Mouse (Mus musculus) erythroblast, embryonic 14.5 days (primary cell): Measurements from ENCODE around the gene Cilp2. TPM values are rescaled to one million over a fixed set of nuclear protein-coding genes. Genes with fewer than 3 reads are reported as not detected.

Experiments
- H3K27me3 ChIP-seq: 2 replicates; pipeline ENCODE4 v1.6.1; 2012; ENCODE audit warnings: inconsistent platforms; ENCODE audit not compliant: control insufficient read depth
- H3K36me3 ChIP-seq: 2 replicates; pipeline ENCODE4 v1.6.1; 2012; ENCODE audit warnings: mild to moderate bottlenecking, inconsistent platforms; ENCODE audit not compliant: control insufficient read depth
- H3K4me1 ChIP-seq: 2 replicates; pipeline ENCODE4 v1.6.1; 2012; ENCODE audit warnings: inconsistent platforms; ENCODE audit not compliant: control insufficient read depth
- H3K4me3 ChIP-seq: replicated peaks from 2 replicates; pipeline ENCODE3; 2012; ENCODE audit warnings: moderate library complexity, mild to moderate bottlenecking, inconsistent platforms
- H3K9me3 ChIP-seq: 2 replicates; pipeline ENCODE4 v1.6.1; 2012; ENCODE audit warnings: low read length, inconsistent platforms, mixed read lengths; ENCODE audit not compliant: control insufficient read depth
- GATA1 ChIP-seq: IDR thresholded peaks from 2 replicates; pipeline ENCODE4 v1.6.1; 2012; ENCODE audit warnings: low read length, inconsistent platforms, mixed read lengths
- TAL1 ChIP-seq: IDR thresholded peaks from 3 replicates; pipeline ENCODE4 v1.6.1; 2012; ENCODE audit warnings: low read length, inconsistent platforms, mixed read lengths
- polyA plus RNA-seq: library from polyadenylated mRNA; stranded (reverse); fragments of >175 nt; gene quantifications from 2 replicates; pipeline ENCODE4 v1.2.3, GENCODE M21; 2012

Gene Cilp2
- polyA plus RNA-seq, 1 experiment, result not detected

DNA sequence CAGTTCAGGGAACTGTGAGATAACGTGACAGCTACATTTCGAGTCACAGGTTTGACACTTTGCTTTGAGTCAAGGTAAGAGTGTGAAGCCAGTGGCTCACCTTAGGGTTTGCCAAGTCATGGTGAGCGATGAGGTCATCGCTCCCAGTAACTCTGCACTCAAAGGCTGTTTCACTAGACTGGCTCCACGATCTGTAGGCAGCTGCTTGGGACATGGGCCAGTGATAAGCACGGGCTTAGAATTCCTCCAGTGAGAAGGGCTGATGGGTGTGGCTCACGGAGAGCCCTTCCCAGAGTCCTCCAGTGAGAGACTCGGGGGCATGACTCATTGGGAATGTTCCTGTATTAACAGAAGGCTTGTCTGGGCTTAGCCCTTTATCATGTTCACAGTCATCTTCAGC is 38.5 kb downstream of the Cilp2 start:
- H3K36me3 ChIP-seq, result no peaks in the 10 kb centered on the region
- no peaks in the 10 kb centered on the region for H3K27me3 ChIP-seq
- TF ChIP-seq GATA1 (no peak), TAL1 (no peak)
- peaks cover 42% of the 10 kb centered on the region for H3K4me1 ChIP-seq
- H3K9me3 ChIP-seq, result no peaks in the 10 kb centered on the region
- no peak overlapping the region for H3K4me3 ChIP-seq

DNA sequence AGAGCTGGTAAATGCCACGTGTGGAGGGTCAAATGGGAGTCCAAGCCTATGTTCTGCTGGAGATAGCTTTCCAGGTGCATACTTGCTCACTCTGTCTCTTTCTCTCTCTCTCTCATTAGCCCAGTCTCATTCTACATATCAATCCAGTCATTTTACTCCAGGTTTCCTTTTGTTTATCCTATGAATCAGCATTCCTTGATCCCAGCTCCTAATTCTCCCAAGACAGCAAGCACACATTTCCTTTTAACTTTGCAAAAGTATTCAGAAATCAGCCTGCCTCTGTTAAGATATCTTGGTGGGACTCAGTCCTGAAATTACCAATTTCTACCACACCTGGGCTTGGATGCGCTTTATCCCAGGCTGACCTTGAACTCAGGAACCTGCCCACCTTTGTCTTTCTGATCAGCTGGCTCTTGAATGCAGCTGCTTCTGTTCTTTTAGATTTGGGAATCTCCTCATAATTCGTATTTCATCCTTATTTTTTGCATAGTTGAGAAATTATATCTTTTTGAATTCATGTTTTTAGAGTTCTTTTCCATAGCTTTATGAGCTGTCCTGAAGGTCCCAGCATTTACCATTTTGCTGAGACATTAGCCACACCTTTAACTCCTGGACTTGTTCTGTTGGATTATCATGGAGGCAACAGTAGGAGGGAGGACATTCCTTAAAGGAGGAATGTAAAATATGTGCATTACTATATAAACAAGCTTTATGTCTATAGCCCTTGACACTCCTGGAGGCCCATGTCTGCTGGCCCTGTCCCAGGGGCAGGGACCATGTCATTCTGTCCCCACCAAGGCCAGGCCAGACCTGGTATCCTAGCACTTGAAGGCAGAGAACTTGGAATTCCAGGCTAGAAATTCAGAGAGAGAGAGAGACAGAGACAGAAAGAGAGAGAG is 40.1 kb downstream of the Cilp2 start:
- Histone ChIP-seq H3K4me3 (no peak overlapping the region), H3K36me3 (no peaks in the 10 kb centered on the region), H3K4me1 (peaks cover 42% of the 10 kb centered on the region), H3K27me3 (no peaks in the 10 kb centered on the region), H3K9me3 (no peaks in the 10 kb centered on the region)
- TF ChIP-seq GATA1 (no peak), TAL1 (no peak)

DNA sequence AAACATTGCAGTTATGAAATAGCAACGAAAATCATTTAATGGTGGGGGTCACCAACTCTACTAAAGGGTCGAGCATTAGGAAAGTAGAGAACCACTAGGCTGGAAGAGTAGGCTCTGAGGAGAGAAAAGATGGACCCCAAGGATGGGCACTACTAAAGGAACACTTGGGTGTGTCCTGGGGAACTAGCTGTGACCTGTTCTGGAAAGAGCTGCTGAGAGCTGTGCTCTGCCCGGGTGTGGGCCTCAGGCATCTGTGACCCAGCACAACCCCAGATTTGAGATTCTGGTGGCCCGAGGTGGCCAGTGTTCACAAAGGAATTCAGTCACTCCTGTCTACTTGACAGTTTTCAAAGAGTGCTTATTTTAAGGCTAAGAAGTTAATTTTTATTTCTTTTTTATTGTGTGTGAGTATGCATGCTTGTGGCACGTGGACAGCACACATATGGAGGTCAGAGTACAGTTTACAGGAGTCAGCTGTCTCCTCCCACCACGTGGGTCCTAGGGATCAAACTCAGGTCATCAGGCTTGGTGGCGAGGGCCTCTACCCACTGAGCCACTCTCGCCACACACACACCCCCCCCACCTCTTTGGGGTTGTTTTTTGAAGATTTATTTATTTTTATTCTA is 50.3 kb downstream of the Cilp2 start:
- H3K27me3 ChIP-seq, result peaks cover 11% of the 10 kb centered on the region
- H3K9me3 ChIP-seq, result no peaks in the 10 kb centered on the region
- no peak for TF ChIP-seq GATA1
- no peak for TF ChIP-seq TAL1
- H3K4me3 ChIP-seq, result no peak overlapping the region
- H3K36me3 ChIP-seq, result no peaks in the 10 kb centered on the region
- peaks cover 10% of the 10 kb centered on the region for H3K4me1 ChIP-seq

DNA sequence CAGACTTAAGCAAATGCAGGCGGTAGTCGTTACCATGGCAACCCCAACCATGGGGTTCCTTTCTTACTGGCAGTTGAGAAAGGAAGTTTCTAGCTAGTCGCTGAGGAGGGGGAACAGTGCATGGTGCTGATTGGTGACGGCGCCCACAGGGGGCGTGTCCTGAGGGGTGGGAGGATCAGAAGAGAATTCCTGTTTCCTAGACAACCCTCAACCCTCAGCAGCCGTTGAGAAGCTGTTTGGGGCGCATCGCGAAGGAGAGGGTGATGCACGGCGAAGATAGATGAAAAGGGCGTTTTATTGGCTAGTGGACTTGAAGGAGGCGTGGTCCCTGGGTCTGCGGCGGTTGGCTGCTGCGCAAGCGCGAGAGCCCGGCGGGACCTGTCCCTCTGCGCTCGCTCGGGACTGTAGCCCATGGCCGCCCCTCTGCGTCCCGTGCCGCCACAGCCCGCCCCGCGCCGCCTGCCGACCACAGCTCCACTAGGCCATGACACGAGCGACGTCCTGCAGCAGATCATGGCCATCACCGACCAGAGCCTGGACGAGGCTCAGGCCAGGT is 55.1 kb downstream of the Cilp2 start, which contains the start of gene Pbx4:
Gene Pbx4, plus strand, starts transcription at position 194 of the 556 bp plus-strand sequence.
- peaks cover 13% of the 10 kb centered on the region for H3K4me1 ChIP-seq
- TF ChIP-seq TAL1 (no peak), GATA1 (peak; percentile 51; the same call in 1 of the 2 replicates)
- peaks cover 11% of the 10 kb centered on the region for H3K27me3 ChIP-seq
- peak within 1 kb of the TSS; percentile 72 for H3K4me3 ChIP-seq
- H3K9me3 ChIP-seq, result no peaks in the 10 kb centered on the region
- H3K36me3 ChIP-seq, result no peaks in the 10 kb centered on the region

Other genes with a start within 250 kb of the Cilp2 start
- not detected in 2 replicates for gene Zfp964, start 233.2 kb downstream of the Cilp2 start, polyA plus RNA-seq
- gene Zfp869, start 177.0 kb downstream of the Cilp2 start, polyA plus RNA-seq, result 0.08 and 0.14 TPM in 2 replicates
- 0.10 TPM in 1 of 2 replicates, not detected in the other for gene Zfp963, start 137.7 kb downstream of the Cilp2 start, polyA plus RNA-seq
- gene Gm20422, start 112.8 kb downstream of the Cilp2 start, polyA plus RNA-seq, result not detected in 2 replicates
- gene Atp13a1, start 96.5 kb downstream of the Cilp2 start, polyA plus RNA-seq, result 2.2 and 2.3 TPM in 2 replicates
- 0.07 and 0.09 TPM in 2 replicates for gene Zfp866, start 96.5 kb downstream of the Cilp2 start, polyA plus RNA-seq
- 0.22 and 0.32 TPM in 2 replicates for gene Gmip, start 79.0 kb downstream of the Cilp2 start, polyA plus RNA-seq
- gene Lpar2, start 65.3 kb downstream of the Cilp2 start, polyA plus RNA-seq, result 0.01 TPM in 1 of 2 replicates, not detected in the other
- 0.13 and 0.24 TPM in 2 replicates for gene Pbx4, start 55.2 kb downstream of the Cilp2 start, polyA plus RNA-seq
- 0.10 and 0.18 TPM in 2 replicates for gene Tssk6, start 14.5 kb upstream of the Cilp2 start, polyA plus RNA-seq
- 18.1 and 19.7 TPM in 2 replicates for gene Ndufa13, start 14.9 kb upstream of the Cilp2 start, polyA plus RNA-seq
- gene Yjefn3, start 15.0 kb upstream of the Cilp2 start, polyA plus RNA-seq, result 0.17 and 0.58 TPM in 2 replicates
- gene Gatad2a, start 108.7 kb upstream of the Cilp2 start, polyA plus RNA-seq, result 5.9 and 8.1 TPM in 2 replicates
- 1.5 TPM in 2 replicates for gene Mau2, start 155.0 kb upstream of the Cilp2 start, polyA plus RNA-seq
- 4.0 TPM in 2 replicates for gene Sugp1, start 155.1 kb upstream of the Cilp2 start, polyA plus RNA-seq
- 0.03 TPM in 1 of 2 replicates, not detected in the other for gene Tm6sf2, start 185.2 kb upstream of the Cilp2 start, polyA plus RNA-seq
- not detected in 2 replicates for gene Hapln4, start 195.8 kb upstream of the Cilp2 start, polyA plus RNA-seq
- not detected in 2 replicates for gene Ncan, start 233.2 kb upstream of the Cilp2 start, polyA plus RNA-seq
- 0.21 and 0.41 TPM in 2 replicates for gene Nr2c2ap, start 243.6 kb upstream of the Cilp2 start, polyA plus RNA-seq